Comparison of ENCODE assay signal across 8 mouse cellular contexts in genomic region chr7:37624759-37625340, GRCm38 (mm10).
A peak's percentile ranks its signal among the peaks of the same experiment; 100 is the strongest.
DNase-seq lines count a peak whose midpoint lies in the region; ATAC-seq and TF ChIP-seq lines count a peak whose summit lies in the region.

No protein-coding gene starts in this region.

- H3K4me2 ChIP-seq in forebrain, embryonic 14.5 days (ENCODE audit: low read length): peak overlapping the region; percentile 74
- H3K4me2 ChIP-seq in limb, embryonic 15.5 days: peak overlapping the region; percentile 93
- H3K4me2 ChIP-seq in stomach, embryonic 16.5 days (ENCODE audit: low read depth, low read length): peak overlapping the region; percentile 86

- peak overlapping the region; percentile 62 for H3K9ac ChIP-seq in forebrain, embryonic 14.5 days (ENCODE audit: low read length)
- peak overlapping the region; percentile 31; the same call in 1 of the 2 replicates for H3K9ac ChIP-seq in limb, embryonic 15.5 days
- H3K9ac ChIP-seq in stomach, embryonic 16.5 days (ENCODE audit: low read length): peak overlapping the region; percentile 63

- peaks cover 12% of the 10 kb centered on the region for H3K4me1 ChIP-seq in cerebellum, adult 2 months (ENCODE audit: control insufficient read depth, insufficient read depth, low read length)
- H3K4me1 ChIP-seq in forebrain, embryonic 14.5 days (ENCODE audit: control insufficient read depth, insufficient read depth, low read length): peaks cover 27% of the 10 kb centered on the region
- H3K4me1 ChIP-seq in limb, embryonic 15.5 days: peaks cover 5% of the 10 kb centered on the region
- H3K4me1 ChIP-seq in stomach, embryonic 16.5 days (ENCODE audit: control insufficient read depth, insufficient read depth, low read length): peaks cover 4% of the 10 kb centered on the region; the same call in 1 of the 2 replicates

- no peak for TF ChIP-seq POLR2A in cerebellum, adult 2 months (IDR thresholded peaks at IDR 0.05; ENCODE audit: borderline replicate concordance, insufficient read depth, low read length)

- H3K4me3 ChIP-seq in cerebellum, adult 2 months (replicated peaks; ENCODE audit: insufficient read depth, low read depth, low read length): peak overlapping the region; percentile 58
- peak overlapping the region; percentile 40 for H3K4me3 ChIP-seq in forebrain, embryonic 14.5 days (ENCODE audit: low read depth, low read length)
- peak overlapping the region; percentile 49 for H3K4me3 ChIP-seq in limb, embryonic 15.5 days
- H3K4me3 ChIP-seq in stomach, embryonic 16.5 days (replicated peaks; ENCODE audit: low read length): peak overlapping the region; percentile 49

- H3K9me3 ChIP-seq in forebrain, embryonic 14.5 days (replicated peaks; ENCODE audit: control insufficient read depth, low read length): no peaks in the 10 kb centered on the region
- no peaks in the 10 kb centered on the region for H3K9me3 ChIP-seq in limb, embryonic 15.5 days
- no peaks in the 10 kb centered on the region for H3K9me3 ChIP-seq in stomach, embryonic 16.5 days (replicated peaks; ENCODE audit: control insufficient read depth, low read length)

- DNase-seq in kidney, postnatal 10 days: peak; percentile 10
- no peak for DNase-seq in kidney, adult 8-10 months
- DNase-seq in cerebellum, adult 2 months: peak; percentile 71 to 74
- peak; percentile 81 for DNase-seq in forebrain, embryonic 14.5 days (ENCODE audit: low spot score)
- DNase-seq in thymus, postnatal 36 days: no peak
- no peak for DNase-seq in layer of hippocampus, adult 9-10 months (ENCODE audit: low spot score)

- peak; percentile 73 for ATAC-seq in forebrain, embryonic 14.5 days
- no peak for ATAC-seq in limb, embryonic 15.5 days (ENCODE audit: insufficient number of reproducible peaks, low FRiP score, low TSS enrichment, low read depth)
- ATAC-seq in stomach, embryonic 16.5 days (ENCODE audit: insufficient read depth, low FRiP score): peak; percentile 25; the same call in 1 of the 2 replicates

- H3K27me3 ChIP-seq in cerebellum, adult 2 months (ENCODE audit: control insufficient read depth, insufficient read depth, low read length): no peaks in the 10 kb centered on the region
- no peaks in the 10 kb centered on the region for H3K27me3 ChIP-seq in forebrain, embryonic 14.5 days (replicated peaks; ENCODE audit: control insufficient read depth, insufficient read depth, low read length)
- peaks cover 10% of the 10 kb centered on the region for H3K27me3 ChIP-seq in limb, embryonic 15.5 days
- 0 out of 2 replicates have a peak, but pooled peaks cover 3% of the 10 kb centered on the region for H3K27me3 ChIP-seq in stomach, embryonic 16.5 days (ENCODE audit: control insufficient read depth, insufficient read depth, low read length)

- peak overlapping the region; percentile 50 for H3K27ac ChIP-seq in cerebellum, adult 2 months (ENCODE audit: insufficient read depth, low read length)
- peak overlapping the region; percentile 87 for H3K27ac ChIP-seq in forebrain, embryonic 14.5 days (ENCODE audit: low read depth, low read length)
- no peak overlapping the region for H3K27ac ChIP-seq in limb, embryonic 15.5 days
- no peak overlapping the region for H3K27ac ChIP-seq in stomach, embryonic 16.5 days (ENCODE audit: low read length)

- WGBS in cerebellum, adult 2 months: 1% methylated on average over 20 of the region's 20 CpGs
- under 1% methylated on average over 20 of the region's 20 CpGs for WGBS in forebrain, embryonic 14.5 days
- WGBS in limb, embryonic 15.5 days: 5% methylated on average over 20 of the region's 20 CpGs
- WGBS in stomach, embryonic 16.5 days: 14% methylated on average over 20 of the region's 20 CpGs

- no peak for TF ChIP-seq CTCF in cerebellum, adult 2 months (IDR thresholded peaks at IDR 0.05; ENCODE audit: borderline replicate concordance, insufficient read depth, low read depth, low read length)

- no peaks in the 10 kb centered on the region for H3K36me3 ChIP-seq in forebrain, embryonic 14.5 days (ENCODE audit: control insufficient read depth, insufficient read depth, low read length)
- H3K36me3 ChIP-seq in limb, embryonic 15.5 days: no peaks in the 10 kb centered on the region
- H3K36me3 ChIP-seq in stomach, embryonic 16.5 days (ENCODE audit: control insufficient read depth, insufficient read depth, low read length): no peaks in the 10 kb centered on the region

Comparison
In these comparisons a context has a peak if more than half of its experiments do, and no peak if none do; other contexts are left out.
1. DNase-seq: peak in kidney, postnatal 10 days (single experiment), cerebellum, adult 2 months (2 of 2) and forebrain, embryonic 14.5 days (single experiment); none in kidney, adult 8-10 months (0 of 2), thymus, postnatal 36 days (0 of 2) and layer of hippocampus, adult 9-10 months (single experiment).
2. H3K27ac ChIP-seq: peak in cerebellum, adult 2 months (single experiment) and forebrain, embryonic 14.5 days (single experiment); none in limb, embryonic 15.5 days (single experiment) and stomach, embryonic 16.5 days (single experiment).
3. Peak in every context shown above with its lines, with median percentiles within 50 percentile points of each other: H3K4me3 ChIP-seq, H3K4me2 ChIP-seq and H3K9ac ChIP-seq.